Mouse (Mus musculus): Measurements from ENCODE around the gene Senp3. TPM values are rescaled to one million over a fixed set of nuclear protein-coding genes. Genes with fewer than 3 reads are reported as not detected.
"Not testable (repeated sequence)": the region's sequence is repeated elsewhere in the genome, so short reads cannot be mapped to it uniquely, and the experiment has no call there.

The Senp3 gene
- polyA plus RNA-seq (2015; fragmentation: Nextera tagmentation; extraction: Ambion mirVana), result 123 and 125 TPM in 2 replicates

DNA sequence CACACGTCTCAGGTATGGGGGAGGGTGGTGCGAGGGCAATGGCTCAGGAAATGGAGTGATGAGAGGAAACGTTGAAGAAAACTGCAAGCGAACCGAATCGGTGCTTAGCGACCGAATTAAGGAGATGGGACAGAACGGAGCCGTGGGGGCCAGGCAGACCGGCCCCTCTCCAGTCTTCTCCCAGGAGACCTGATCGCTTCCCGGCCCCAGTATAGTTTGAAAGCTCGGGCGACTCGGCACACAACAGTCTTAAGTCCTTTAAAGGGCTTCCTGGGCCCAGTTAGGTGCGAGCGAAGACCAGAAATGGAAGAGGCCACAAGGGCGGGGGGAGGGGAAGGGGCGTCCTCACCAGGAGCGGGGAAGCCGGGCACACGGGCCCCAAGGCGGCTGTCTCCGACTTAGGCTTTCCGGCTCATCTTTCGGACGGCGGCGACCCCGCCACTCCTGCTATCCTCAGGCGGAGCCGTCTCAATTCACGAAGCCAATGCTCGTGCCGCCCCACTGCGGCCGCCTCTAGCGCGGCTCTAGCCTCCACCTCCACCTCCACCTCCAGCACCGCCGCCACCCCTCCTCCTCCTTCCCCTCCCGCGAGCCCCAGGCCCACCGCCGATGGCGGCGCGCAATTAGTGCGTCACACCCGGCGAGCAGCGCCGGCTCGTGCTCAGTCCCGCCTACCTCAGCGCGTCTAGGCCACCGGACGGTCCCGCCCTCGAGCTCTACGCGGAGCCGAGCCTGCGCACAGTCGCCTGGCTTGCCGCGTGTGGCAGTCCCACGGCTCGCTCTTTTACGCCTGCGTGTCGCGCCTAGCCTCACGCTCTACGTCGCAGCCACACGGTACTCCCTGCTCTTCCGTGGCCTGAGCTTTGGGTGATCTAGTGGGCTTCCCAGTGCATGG, at the start of gene Senp3:
Senp3 (minus strand) TSS at position 771 of the 895 bp plus-strand sequence.
- peaks cover 37% of the 10 kb centered on the region for H3K36me3 ChIP-seq
- H3K27me3 ChIP-seq, result no peaks in the 10 kb centered on the region
- no peaks in the 10 kb centered on the region for H3K9me3 ChIP-seq
- H3K4me3 ChIP-seq, result peak within 1 kb of the TSS; percentile 84
- WGBS, result under 1% methylated on average over 78 of the region's 80 CpGs
- peak within 1 kb of the TSS; percentile 91 for H3K9ac ChIP-seq
- peaks cover 52% of the 10 kb centered on the region for H3K4me1 ChIP-seq
- peak within 1 kb of the TSS; percentile 95 for H3K4me2 ChIP-seq (replicated peaks)
- peak; percentile 95 for ATAC-seq (ENCODE audit: low FRiP score, low read depth)
- peak within 1 kb of the TSS; percentile 95 for H3K27ac ChIP-seq

DNA sequence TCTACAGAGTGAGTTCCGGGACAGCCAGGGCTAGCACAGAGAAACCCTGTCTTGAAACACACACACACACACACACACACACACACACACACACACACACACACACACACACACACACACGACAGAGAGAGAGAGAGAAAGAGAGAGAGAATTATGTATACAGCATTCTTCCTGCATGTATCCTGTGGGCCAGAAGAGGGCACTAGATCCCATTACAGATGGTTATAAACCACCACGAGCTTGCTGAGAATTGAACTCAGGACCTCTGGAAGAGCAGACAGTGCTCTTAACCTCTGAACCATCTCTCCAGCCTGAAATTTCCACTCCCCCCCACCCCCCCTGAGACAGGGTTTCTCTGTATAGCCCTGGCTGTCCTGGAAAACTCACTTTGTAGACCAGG, 49.5 kb upstream of the Senp3 start:
- not testable (repeated sequence) for H3K9ac ChIP-seq; H3K4me3 ChIP-seq; H3K27me3 ChIP-seq; H3K27ac ChIP-seq; H3K4me1 ChIP-seq; ATAC-seq (ENCODE audit: low FRiP score, low read depth); H3K9me3 ChIP-seq; H3K4me2 ChIP-seq (replicated peaks)
- peaks cover 36% of the 10 kb centered on the region for H3K36me3 ChIP-seq
- 76% methylated on average over 2 of the region's 3 CpGs for WGBS

DNA sequence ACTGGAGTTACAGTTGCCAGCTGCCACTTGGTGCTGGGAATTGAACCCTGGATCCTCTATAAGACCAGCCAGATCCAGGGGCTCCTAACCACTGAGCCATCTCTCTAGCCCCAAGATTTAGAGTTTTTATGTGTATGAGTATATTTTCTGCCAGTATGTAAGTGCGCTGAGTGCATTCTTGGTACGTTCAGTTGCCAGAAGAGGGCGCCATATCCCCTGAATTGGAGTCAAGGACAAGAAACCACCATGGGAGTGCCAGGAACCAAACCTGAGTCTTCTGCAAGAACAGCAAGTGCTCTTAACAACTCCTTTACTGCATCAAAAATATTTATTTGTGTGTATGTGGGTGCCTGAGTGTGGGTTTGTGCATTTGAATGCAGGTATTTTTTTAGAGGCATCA, 47.2 kb upstream of the Senp3 start:
- Histone ChIP-seq H3K4me2 (replicated peaks) (no peak overlapping the region), H3K4me3 (no peak overlapping the region), H3K36me3 (peaks cover 13% of the 10 kb centered on the region), H3K27ac (no peak overlapping the region), H3K27me3 (no peaks in the 10 kb centered on the region), H3K9me3 (no peaks in the 10 kb centered on the region), H3K9ac (no peak overlapping the region), H3K4me1 (no peaks in the 10 kb centered on the region)
- 25% methylated on average over 3 of the region's 3 CpGs for WGBS
- no peak for ATAC-seq (ENCODE audit: low FRiP score, low read depth)

DNA sequence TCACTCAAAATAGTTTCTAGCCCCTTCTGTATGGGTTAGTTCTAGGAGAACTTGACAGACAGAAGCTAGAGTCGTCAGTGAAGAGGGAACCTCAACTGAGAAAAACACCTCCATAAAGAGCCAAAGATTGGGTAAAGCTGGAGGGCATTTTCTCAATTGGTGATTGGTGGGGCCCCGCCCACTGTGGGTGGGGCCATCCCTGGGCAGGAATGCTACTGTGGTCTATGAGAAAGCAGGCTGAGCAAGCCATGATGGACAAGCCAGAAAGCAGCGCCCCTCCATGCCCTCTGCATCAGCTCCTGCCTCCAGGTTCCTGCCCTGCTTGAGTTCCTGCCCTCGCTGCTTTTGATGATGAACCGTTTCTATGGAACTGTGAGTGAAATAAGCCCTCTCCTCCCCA, 44.1 kb upstream of the Senp3 start:
- no peak overlapping the region for H3K9ac ChIP-seq
- 40% methylated on average over 5 of the region's 5 CpGs for WGBS
- ATAC-seq (ENCODE audit: low FRiP score, low read depth), result no peak
- no peak overlapping the region for H3K27ac ChIP-seq
- no peak overlapping the region for H3K4me2 ChIP-seq (replicated peaks)
- no peak overlapping the region for H3K4me3 ChIP-seq
- no peaks in the 10 kb centered on the region for H3K9me3 ChIP-seq
- H3K4me1 ChIP-seq, result no peaks in the 10 kb centered on the region
- H3K27me3 ChIP-seq, result no peaks in the 10 kb centered on the region
- no peaks in the 10 kb centered on the region for H3K36me3 ChIP-seq

DNA sequence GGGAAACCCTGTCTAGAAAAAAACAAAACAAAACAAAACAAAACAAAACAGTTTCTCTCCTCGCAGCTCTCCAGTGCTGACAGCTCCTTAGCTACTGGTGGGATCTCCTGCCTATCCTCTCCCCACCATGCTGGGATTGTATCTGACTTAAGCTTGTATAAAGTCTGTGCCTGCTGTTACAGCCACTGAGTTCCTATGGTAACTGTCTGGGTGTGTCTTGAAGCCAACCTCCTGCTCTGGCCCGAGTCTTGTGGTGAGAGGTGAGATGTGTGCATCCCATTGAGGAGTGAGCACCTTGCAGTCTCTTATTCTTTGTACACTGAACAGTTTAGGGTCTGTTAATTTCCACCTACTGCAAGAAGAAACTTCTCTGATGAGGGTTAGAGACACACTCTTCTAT, 41.2 kb upstream of the Senp3 start:
- no peak overlapping the region for H3K4me2 ChIP-seq (replicated peaks)
- WGBS, result 43% methylated on average over 2 of the region's 2 CpGs
- no peaks in the 10 kb centered on the region for H3K9me3 ChIP-seq
- H3K36me3 ChIP-seq, result no peaks in the 10 kb centered on the region
- no peak overlapping the region for H3K9ac ChIP-seq
- H3K27me3 ChIP-seq, result no peaks in the 10 kb centered on the region
- H3K4me1 ChIP-seq, result 0 out of 2 replicates have a peak, but pooled peaks cover 4% of the 10 kb centered on the region
- H3K27ac ChIP-seq, result no peak overlapping the region
- no peak overlapping the region for H3K4me3 ChIP-seq
- no peak for ATAC-seq (ENCODE audit: low FRiP score, low read depth)

DNA sequence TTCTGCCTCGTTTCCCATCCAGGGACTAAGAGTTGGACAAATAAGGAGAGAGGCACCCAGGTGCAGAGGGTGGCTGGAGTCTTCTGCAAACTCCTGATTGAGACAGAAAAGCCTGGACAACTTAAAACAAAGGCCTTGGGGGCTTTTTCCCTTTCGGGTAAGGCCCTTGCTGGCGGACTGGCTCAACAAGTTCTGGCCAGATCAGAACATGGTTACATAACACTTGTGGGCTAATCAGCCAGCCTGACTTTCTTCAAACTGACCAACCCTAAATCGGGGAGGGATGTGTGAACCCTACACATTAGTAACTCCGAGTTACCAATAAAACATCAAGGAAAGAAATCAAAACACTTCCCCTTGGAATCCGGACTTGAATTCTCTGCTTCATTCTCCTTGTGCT, 39.0 kb upstream of the Senp3 start:
- no peak for ATAC-seq (ENCODE audit: low FRiP score, low read depth)
- H3K4me3 ChIP-seq, result no peak overlapping the region
- peaks cover 9% of the 10 kb centered on the region for H3K4me1 ChIP-seq
- no peak overlapping the region for H3K27ac ChIP-seq
- no peaks in the 10 kb centered on the region for H3K36me3 ChIP-seq
- no peaks in the 10 kb centered on the region for H3K27me3 ChIP-seq
- WGBS, result 67% methylated on average over 6 of the region's 6 CpGs
- no peaks in the 10 kb centered on the region for H3K9me3 ChIP-seq
- H3K4me2 ChIP-seq (replicated peaks), result no peak overlapping the region
- H3K9ac ChIP-seq, result no peak overlapping the region

DNA sequence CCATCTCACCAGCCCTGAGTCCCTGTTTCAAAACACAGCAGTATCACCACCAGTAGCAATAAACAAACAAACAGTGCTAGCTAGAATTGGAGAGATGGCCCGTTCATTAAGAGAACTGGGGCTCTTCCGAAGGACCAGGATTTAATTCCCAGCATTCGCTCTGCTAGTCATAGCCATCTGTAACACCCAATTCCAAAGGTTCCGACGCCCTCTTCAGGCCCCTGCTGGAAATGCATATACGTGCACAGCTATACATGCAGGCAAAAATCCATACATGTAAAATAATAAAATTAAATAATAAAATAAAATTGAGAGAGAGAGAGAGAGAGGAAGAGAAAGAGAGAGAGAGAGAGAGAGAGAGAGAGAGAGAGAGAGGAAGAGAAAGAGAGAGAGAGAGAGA, 37.5 kb upstream of the Senp3 start:
- Histone ChIP-seq H3K9ac (no peak overlapping the region), H3K27me3 (no peaks in the 10 kb centered on the region), H3K9me3 (no peaks in the 10 kb centered on the region), H3K4me3 (no peak overlapping the region), H3K36me3 (no peaks in the 10 kb centered on the region), H3K4me2 (replicated peaks) (no peak overlapping the region), H3K4me1 (peaks cover 17% of the 10 kb centered on the region), H3K27ac (no peak overlapping the region)
- 74% methylated on average over 6 of the region's 6 CpGs for WGBS
- no peak for ATAC-seq (ENCODE audit: low FRiP score, low read depth)

DNA sequence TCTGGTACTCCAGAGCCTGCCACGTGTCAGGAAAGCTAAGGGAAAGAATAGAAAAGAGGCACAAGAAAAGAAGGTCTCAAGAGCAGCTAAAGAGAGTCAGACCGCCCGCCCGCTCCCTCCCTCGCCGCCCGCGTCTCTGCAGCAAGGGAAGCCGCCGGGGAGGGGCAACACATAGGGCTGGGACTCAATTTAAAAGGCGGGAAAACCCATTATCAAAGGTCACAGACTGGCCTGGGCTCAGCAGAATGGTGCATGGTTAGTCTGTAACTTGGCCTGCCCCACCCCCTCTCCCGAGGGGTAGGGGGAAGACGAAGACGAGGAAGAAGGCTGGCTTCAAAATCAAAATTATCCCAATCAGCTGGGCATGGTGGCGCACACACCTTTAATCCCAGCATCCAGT, 36.8 kb upstream of the Senp3 start:
- no peak for ATAC-seq (ENCODE audit: low FRiP score, low read depth)
- Histone ChIP-seq H3K4me3 (no peak overlapping the region), H3K9me3 (no peaks in the 10 kb centered on the region), H3K9ac (no peak overlapping the region), H3K36me3 (no peaks in the 10 kb centered on the region), H3K4me1 (peaks cover 17% of the 10 kb centered on the region), H3K27ac (no peak overlapping the region), H3K27me3 (no peaks in the 10 kb centered on the region), H3K4me2 (replicated peaks) (no peak overlapping the region)
- 30% methylated on average over 15 of the region's 15 CpGs for WGBS

DNA sequence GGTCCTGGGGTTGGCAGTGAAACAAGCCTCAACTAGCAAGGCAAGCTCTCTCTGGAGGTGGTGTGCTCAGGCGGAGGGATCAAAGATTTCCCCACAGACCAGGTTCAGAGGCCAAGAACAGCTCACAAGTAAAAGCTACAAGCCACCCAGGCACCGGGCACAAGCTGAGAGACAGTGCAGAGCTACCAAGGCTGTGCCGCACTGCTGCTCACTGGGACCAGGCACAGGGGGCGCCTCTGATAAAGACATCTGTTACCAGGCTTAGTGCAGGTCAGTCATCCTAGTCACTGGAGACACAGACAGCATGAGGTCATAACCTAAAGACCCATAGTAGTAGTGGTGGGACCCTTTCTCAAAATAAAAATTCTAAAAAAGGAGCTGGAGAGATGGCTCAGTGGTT, 35.1 kb upstream of the Senp3 start:
- H3K9me3 ChIP-seq, result no peaks in the 10 kb centered on the region
- peaks cover 17% of the 10 kb centered on the region for H3K4me1 ChIP-seq
- no peak overlapping the region for H3K4me2 ChIP-seq (replicated peaks)
- H3K9ac ChIP-seq, result no peak overlapping the region
- 77% methylated on average over 4 of the region's 4 CpGs for WGBS
- no peaks in the 10 kb centered on the region for H3K27me3 ChIP-seq
- H3K36me3 ChIP-seq, result no peaks in the 10 kb centered on the region
- no peak overlapping the region for H3K4me3 ChIP-seq
- no peak overlapping the region for H3K27ac ChIP-seq
- ATAC-seq (ENCODE audit: low FRiP score, low read depth), result no peak

DNA sequence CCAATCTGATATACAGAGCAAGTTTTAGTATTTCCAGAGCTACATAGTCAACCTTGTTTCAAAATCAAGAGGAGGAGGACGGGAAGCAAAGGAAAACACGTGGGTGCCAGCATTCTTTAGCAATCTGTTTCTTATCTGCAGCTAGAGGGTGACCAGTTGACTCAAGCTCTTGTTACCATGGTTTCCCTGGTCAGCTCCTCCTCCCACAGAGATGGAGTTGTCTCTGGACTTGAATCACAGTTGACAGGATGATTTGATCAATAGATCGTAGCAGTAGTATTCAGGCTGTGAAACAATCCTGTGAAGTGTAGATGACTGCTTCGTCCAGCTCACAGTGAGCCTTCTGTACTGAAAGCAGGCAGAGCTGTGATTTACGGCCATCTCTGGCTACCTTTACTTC, 34.0 kb upstream of the Senp3 start:
- Histone ChIP-seq H3K27ac (peak overlapping the region; percentile 39; the same call in 1 of the 2 replicates), H3K9ac (no peak overlapping the region)
- WGBS, result 14% methylated on average over 5 of the region's 5 CpGs

DNA sequence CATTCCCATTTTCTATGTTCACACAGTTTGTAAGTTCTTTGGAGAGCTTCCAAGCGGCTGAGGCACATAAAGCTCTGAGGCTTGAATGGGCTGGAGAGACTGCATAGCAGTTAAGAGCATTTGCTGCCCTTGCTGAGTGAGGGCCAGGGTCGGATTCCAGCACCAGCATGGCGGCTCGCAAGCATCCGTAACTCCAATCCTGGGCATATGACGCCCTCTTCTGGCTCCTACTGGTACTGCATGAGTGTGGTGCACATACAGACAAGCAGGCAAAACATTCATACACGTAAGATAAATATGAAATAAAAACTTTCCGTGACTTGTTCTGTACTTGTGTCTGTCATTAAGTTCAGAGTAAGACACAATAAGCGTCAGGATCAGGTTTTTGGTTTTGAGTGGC, 33.6 kb upstream of the Senp3 start:
- peaks cover 17% of the 10 kb centered on the region for H3K4me1 ChIP-seq
- no peaks in the 10 kb centered on the region for H3K36me3 ChIP-seq
- no peak overlapping the region for H3K9ac ChIP-seq
- H3K9me3 ChIP-seq, result no peaks in the 10 kb centered on the region
- H3K4me3 ChIP-seq, result no peak overlapping the region
- no peaks in the 10 kb centered on the region for H3K27me3 ChIP-seq
- peak overlapping the region; percentile 4; the same call in 1 of the 2 replicates for H3K4me2 ChIP-seq (replicated peaks)
- H3K27ac ChIP-seq, result peak overlapping the region; percentile 39
- ATAC-seq (ENCODE audit: low FRiP score, low read depth), result no peak
- WGBS, result 56% methylated on average over 9 of the region's 9 CpGs

More for the DNA sequence above, 34.0 kb upstream of the Senp3 start:
- Histone ChIP-seq H3K27me3 (no peaks in the 10 kb centered on the region), H3K9me3 (no peaks in the 10 kb centered on the region), H3K36me3 (no peaks in the 10 kb centered on the region), H3K4me2 (replicated peaks) (peak overlapping the region; percentile 4; the same call in 1 of the 2 replicates), H3K4me3 (no peak overlapping the region), H3K4me1 (peaks cover 17% of the 10 kb centered on the region)
- no peak for ATAC-seq (ENCODE audit: low FRiP score, low read depth)

DNA sequence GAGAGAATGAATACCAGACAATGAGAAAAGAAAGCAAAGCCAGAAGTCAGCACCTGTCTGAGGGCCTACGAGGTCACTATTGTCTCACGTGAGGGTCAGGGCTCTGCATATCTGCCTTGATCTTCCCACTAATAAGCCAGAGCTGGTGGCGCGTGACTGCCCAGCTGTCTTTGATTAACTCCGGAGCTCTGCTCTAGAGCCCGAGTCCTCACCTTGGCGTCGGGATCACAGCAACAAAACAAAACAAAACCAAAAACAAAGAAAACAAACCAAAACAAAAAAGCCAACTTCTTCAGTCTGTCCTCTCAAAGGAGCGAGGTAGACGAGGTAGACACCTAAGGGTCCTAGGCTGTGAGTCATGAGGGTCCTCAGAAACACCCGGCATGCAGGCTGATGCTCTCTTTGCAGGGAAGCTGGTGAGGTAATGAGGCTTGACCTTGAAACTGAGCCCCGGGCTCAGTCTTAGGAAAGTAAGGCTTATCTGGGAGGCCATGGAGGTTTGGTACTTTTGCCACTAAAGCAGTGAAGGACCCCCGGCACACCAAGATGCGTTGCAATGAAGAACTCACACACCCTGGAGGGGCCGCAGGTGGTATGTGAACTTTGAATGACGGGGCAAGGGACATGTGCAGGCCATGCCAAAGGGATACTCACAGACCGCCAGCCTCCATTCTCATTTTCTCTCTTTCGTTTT, 32.9 kb upstream of the Senp3 start:
- Histone ChIP-seq H3K36me3 (no peaks in the 10 kb centered on the region), H3K9ac (no peak overlapping the region), H3K4me1 (peaks cover 19% of the 10 kb centered on the region), H3K27ac (no peak overlapping the region; the same call in 1 of the 2 replicates), H3K9me3 (no peaks in the 10 kb centered on the region), H3K27me3 (no peaks in the 10 kb centered on the region), H3K4me3 (no peak overlapping the region), H3K4me2 (replicated peaks) (peak overlapping the region; percentile 25; the same call in 1 of the 2 replicates)
- WGBS, result 45% methylated on average over 18 of the region's 18 CpGs
- no peak for ATAC-seq (ENCODE audit: low FRiP score, low read depth)
